Comparison of ENCODE assay signal across 18 mouse cellular contexts in genomic region chr8:48779194-48779593, GRCm38 (mm10).
DNase-seq lines count a peak whose midpoint lies in the region; ATAC-seq and TF ChIP-seq lines count a peak whose summit lies in the region.
"Had no signal": no experiment of that assay in that cellular context is flagged by ENCODE, and none has a peak within 500 bp of the region (broad histone marks: within the 10 kb centered on the region; RNA-seq: fewer than 3 reads in every experiment).

No protein-coding gene starts in this region.

- peaks cover 22% of the 10 kb centered on the region for H3K4me1 ChIP-seq in kidney, embryonic 15.5 days
- H3K4me1 ChIP-seq in kidney, adult 2 months (ENCODE audit: control insufficient read depth, insufficient read depth, low read length), result no peaks in the 10 kb centered on the region
- H3K4me1 ChIP-seq in kidney, postnatal 0 days (replicated peaks; ENCODE audit: insufficient read depth, low read length), result no peaks in the 10 kb centered on the region

- no peak for DNase-seq in kidney, adult 2 months
- no peak for DNase-seq in kidney, postnatal 0 days (ENCODE audit: low spot score)
- DNase-seq in kidney, adult 9 months, result no peak
- DNase-seq in cerebellum, postnatal 10 days, result no peak
- DNase-seq: adrenal gland, adult 2 months; adrenal gland, postnatal 10 days; adrenal gland, postnatal 25 days; cerebellum, adult 11 months; cerebellum, adult 18-20 months; cerebellum, adult 8-10 months; cerebellum, adult 9-11 months; cerebellum, postnatal 25 days; forebrain, postnatal 0 days had no signal

- no peak overlapping the region for H3K4me3 ChIP-seq in kidney, embryonic 15.5 days (replicated peaks)
- no peak overlapping the region for H3K4me3 ChIP-seq in kidney, adult 2 months (ENCODE audit: insufficient read depth, low read depth, low read length)
- no peak overlapping the region for H3K4me3 ChIP-seq in kidney, postnatal 0 days (replicated peaks; ENCODE audit: low read depth, low read length)
- H3K4me3 ChIP-seq: embryonic facial prominence, embryonic 10.5 days; embryonic facial prominence, embryonic 12.5 days; forebrain, embryonic 13.5 days; forebrain, embryonic 15.5 days had no signal

- H3K4me2 ChIP-seq in kidney, embryonic 15.5 days, result no peak overlapping the region
- H3K4me2 ChIP-seq in kidney, postnatal 0 days (ENCODE audit: low read length), result no peak overlapping the region
- H3K4me2 ChIP-seq: embryonic facial prominence, embryonic 12.5 days; forebrain, embryonic 13.5 days; forebrain, embryonic 15.5 days had no signal

- no peak for TF ChIP-seq POLR2A in kidney, adult 2 months (IDR thresholded peaks at IDR 0.05; ENCODE audit: low read depth, low read length)

- peak; percentile 59; the same call in 1 of the 2 replicates for ATAC-seq in kidney, embryonic 15.5 days (replicated peaks; ENCODE audit: low FRiP score)
- ATAC-seq in kidney, postnatal 0 days (replicated peaks; ENCODE audit: low FRiP score, low read depth), result peak; percentile 43; the same call in 1 of the 2 replicates
- ATAC-seq: forebrain, embryonic 13.5 days; forebrain, embryonic 15.5 days; forebrain, postnatal 0 days had no signal

- H3K27me3 ChIP-seq in kidney, embryonic 15.5 days, result no peaks in the 10 kb centered on the region
- H3K27me3 ChIP-seq in kidney, adult 2 months (replicated peaks; ENCODE audit: control insufficient read depth, insufficient read depth, low read length), result no peaks in the 10 kb centered on the region
- no peaks in the 10 kb centered on the region for H3K27me3 ChIP-seq in kidney, postnatal 0 days (ENCODE audit: insufficient read depth, low read length)
- H3K27me3 ChIP-seq: embryonic facial prominence, embryonic 12.5 days; forebrain, embryonic 13.5 days; forebrain, embryonic 15.5 days had no signal

- no peaks in the 10 kb centered on the region for H3K36me3 ChIP-seq in kidney, embryonic 15.5 days
- H3K36me3 ChIP-seq in kidney, adult 2 months (ENCODE audit: control insufficient read depth, insufficient read depth, low read length), result no peaks in the 10 kb centered on the region
- H3K36me3 ChIP-seq in kidney, postnatal 0 days (ENCODE audit: insufficient read depth, low read length), result no peaks in the 10 kb centered on the region
- H3K36me3 ChIP-seq: embryonic facial prominence, embryonic 10.5 days; embryonic facial prominence, embryonic 12.5 days; forebrain, embryonic 15.5 days had no signal

- H3K27ac ChIP-seq in kidney, embryonic 15.5 days, result no peak overlapping the region
- H3K27ac ChIP-seq in kidney, adult 2 months (ENCODE audit: insufficient read depth, low read depth, low read length), result no peak overlapping the region
- H3K27ac ChIP-seq in kidney, postnatal 0 days, result no peak overlapping the region
- H3K27ac ChIP-seq: embryonic facial prominence, embryonic 10.5 days; embryonic facial prominence, embryonic 12.5 days; forebrain, embryonic 13.5 days; forebrain, embryonic 15.5 days had no signal

- TF ChIP-seq CTCF in kidney, adult 2 months (conservative IDR thresholded peaks at IDR 0.05; ENCODE audit: insufficient read depth, insufficient read length, low read depth, low read length), result no peak
- TF ChIP-seq CTCF in kidney, postnatal 0 days (IDR thresholded peaks at IDR 0.05; ENCODE audit: low read depth), result no peak

- no peaks in the 10 kb centered on the region for H3K9me3 ChIP-seq in kidney, embryonic 15.5 days (replicated peaks)
- H3K9me3 ChIP-seq in kidney, postnatal 0 days (replicated peaks; ENCODE audit: low read length), result no peaks in the 10 kb centered on the region
- H3K9me3 ChIP-seq: embryonic facial prominence, embryonic 10.5 days; embryonic facial prominence, embryonic 12.5 days; forebrain, embryonic 13.5 days; forebrain, embryonic 15.5 days had no signal

- WGBS in kidney, embryonic 15.5 days, result 44% methylated on average over 4 of the region's 4 CpGs
- 58% methylated on average over 4 of the region's 4 CpGs for WGBS in kidney, adult 2 months
- WGBS in kidney, postnatal 0 days, result 53% methylated on average over 4 of the region's 4 CpGs

- no peak overlapping the region for H3K9ac ChIP-seq in kidney, embryonic 15.5 days
- H3K9ac ChIP-seq in kidney, postnatal 0 days (ENCODE audit: low read depth, low read length), result no peak overlapping the region
- H3K9ac ChIP-seq: embryonic facial prominence, embryonic 12.5 days; forebrain, embryonic 13.5 days; forebrain, embryonic 15.5 days; forebrain, postnatal 0 days had no signal
